Mouse (Mus musculus): Measurements from ENCODE around the gene Rfx4. TPM values are rescaled to one million over a fixed set of nuclear protein-coding genes. Genes with fewer than 3 reads are reported as not detected.

Gene Rfx4
- total RNA-seq, 2 experiments from 2014 or later = not detected

DNA sequence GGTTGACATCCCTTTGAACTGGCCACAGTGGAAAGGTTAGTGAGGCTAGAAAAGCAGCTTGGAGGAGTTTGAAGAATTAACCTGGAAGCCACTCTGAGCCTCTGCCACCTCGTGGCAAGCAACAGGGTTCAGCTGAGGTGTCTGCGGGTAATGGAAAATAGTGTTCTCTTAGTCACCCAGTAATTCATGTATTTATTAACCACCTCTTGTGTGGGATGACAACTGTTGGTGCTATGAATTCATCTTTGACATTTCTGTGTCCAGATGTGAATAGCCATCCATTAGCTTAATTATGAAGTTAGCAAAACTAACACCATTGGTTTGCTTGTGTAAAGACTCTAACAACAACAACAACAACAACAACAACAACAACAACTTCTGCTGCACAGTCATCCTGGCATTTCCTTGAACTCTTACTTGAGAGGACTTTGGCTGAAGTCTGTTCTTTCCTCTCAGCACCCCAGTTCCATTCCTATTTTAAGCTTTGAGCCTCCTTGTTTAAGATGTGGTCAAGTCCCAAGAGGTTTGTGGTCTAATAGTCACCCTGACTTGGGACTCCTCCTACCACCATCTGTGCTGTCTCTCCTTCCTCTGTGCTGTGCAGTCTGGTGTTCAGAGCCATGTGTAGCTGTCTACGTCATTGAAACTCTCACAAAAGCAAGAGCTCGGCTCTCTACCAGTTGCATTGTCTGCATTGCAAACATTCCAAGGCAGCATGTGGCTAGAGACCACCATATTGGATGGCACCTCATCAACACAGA is 60.0 kb downstream of the Rfx4 start:
- no peak for DNase-seq

DNA sequence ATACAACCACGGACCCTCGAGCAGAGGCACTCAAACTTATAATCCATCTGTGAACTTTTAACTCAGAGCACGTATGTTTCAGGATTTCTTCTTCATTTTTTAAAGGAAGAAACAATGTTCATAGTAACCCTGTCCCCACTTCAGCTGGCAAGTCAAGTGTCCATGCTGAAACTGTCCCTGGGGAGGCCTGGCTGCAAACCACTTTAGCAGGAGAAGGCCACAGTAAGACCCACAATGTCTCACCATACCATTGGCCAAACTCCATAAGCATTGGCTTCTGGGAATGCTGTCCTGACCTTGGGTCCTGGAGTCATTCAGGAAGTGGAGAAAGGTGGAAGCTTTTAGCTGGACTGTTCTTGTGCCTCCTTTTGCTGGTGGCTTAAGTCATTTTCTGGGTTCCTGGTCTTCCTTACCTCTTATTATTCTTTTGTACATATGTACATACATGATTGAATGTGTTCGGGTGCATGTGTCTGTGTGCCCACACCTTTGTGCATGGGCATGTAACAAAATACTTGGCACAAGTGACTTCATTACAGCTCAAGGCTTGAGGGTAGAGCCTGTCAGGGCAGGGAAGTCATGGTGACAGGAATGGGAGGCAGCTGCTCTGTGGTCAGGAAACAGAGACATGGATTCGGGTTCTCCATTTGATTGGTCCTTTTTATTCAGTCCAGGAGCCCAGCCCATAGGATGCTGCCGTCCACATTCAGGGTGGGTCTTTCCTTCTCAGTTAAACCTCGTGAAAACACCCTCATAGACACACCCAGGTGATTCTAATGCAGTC is 61.4 kb downstream of the Rfx4 start:
- DNase-seq = no peak

DNA sequence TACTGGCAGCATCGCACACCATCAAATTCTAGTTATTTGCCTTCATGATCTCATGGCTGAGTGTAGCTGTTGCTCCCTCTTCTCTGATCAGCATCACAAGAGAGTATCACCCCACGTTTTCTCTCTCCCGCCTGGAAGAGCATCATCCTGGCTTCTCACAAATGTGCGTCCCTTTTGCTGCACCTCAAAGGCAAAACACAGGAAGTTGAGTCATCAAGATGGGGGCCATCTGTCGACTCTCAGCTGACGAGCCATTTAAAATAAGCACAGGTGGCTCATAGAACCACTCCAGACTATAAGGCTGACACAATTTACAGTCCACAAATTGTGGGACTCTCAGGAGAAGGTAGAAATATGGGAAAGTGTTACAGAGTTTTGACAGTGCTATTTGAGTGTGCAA is 63.8 kb downstream of the Rfx4 start:
- DNase-seq = no peak

DNA sequence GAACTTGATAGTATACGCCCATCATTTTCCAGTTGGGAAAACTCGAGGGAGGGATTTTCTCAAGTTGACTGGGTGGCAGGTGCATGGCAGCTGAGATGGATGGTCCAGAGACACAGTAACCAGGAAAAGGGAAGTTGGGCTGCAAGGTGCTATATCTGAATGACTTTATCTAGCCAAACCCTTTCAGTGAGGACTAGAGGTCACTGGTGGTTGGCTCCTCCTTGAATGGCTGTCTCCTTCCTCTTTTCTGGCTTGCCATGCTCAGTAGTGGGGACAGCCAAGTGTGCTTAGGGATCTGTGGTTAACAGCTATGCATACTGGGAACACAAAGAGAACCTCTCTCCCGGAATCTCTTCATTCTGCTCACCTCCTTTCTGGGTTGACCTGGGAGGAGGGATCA is 64.4 kb downstream of the Rfx4 start:
- DNase-seq = no peak

DNA sequence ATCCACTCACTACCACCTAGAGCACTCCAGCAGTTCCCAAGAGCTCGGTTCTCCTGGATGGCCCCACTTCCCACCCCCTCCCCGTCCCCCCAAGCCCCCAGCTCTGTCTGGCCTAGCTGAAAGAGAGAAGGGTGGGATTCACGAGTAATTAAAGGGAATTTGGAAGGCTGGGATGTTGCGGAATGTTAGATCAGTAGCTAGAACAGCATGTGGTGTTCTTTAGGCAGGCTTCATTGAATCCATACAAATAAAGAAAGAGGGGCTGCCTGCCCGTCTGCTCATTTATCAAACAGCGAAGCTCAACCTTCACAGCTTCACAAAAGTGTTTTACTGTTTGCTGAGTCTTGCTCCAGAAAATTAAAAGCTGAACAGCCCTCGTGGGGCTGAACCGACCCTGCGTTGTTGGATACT is 66.9 kb downstream of the Rfx4 start:
- no peak for DNase-seq

DNA sequence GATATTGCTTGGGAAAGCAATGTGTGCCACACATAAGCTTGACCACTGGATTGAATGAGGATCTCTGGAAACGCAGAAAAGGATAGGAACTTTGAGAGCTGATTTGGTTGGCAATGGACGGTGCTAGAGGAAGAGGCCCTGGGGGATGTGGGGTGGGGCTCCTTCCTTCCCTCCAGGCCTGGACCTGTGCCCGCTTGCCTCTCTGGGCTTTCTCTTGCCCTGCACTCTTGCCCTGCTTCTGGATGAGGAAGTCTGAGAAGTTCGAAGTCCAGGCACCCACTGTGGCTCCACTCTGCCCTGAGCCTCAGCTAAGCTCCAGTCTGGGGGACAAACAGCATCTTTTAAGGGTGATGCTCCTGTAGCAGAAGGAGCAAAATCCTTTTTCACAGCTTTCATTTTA is 67.8 kb downstream of the Rfx4 start:
- DNase-seq = peak; percentile 22

DNA sequence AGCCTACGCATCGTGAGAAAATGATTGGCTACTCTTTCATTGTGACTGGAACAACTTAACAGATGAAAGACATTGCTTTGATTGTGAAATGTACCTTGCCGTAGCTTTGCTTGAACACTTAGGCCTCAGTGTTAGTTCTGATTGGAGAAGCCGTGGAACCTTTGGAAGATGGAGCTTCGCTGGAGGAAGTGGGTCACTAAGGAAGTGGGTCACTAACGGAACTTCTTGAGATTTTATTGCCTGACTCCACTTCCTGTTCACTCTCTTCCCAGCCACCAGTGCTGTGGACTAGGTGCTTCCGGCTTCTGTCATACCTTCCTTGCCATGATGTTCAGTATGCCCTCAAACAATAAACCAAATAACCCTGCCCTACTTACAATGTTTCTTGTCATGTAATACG is 73.1 kb downstream of the Rfx4 start:
- no peak for DNase-seq

DNA sequence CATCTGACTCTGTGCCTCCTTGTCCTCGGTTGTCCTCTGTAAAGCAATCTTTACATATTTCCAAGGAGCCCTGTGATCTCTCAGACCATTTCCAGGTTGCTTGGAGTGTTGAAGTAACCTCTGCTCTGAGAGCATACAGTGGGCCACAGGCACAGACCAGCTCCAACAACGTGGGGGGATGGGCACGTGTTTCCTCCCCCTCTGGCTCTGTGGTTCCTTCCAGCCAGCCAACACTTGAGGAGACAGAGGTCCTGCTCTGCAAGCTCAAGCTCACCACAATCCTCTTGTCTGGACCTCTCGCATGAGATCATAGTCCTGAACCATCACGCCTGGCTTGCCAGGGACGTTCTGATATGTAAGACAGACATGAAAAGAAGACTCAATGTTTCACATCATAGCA is 79.7 kb downstream of the Rfx4 start:
- DNase-seq = no peak

DNA sequence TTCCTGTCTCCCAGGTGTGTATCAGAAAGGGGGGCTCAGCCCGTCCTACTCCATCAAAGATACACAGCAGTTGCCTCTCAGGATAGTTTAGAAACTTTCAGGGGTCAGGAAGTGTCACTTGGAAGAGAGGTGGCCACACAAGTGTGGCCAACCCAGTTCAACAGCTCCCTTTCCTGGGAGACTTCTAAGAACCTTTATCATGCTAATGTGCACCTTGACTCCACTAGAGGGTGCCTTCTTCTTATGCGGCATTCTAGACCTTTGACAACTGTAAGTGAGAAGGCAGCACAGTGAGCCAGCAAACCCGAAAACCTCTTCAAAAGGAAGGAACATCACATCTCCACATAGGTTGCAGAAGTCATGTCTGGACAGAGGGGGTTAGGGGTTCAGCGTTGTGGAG is 80.2 kb downstream of the Rfx4 start:
- no peak for DNase-seq

DNA sequence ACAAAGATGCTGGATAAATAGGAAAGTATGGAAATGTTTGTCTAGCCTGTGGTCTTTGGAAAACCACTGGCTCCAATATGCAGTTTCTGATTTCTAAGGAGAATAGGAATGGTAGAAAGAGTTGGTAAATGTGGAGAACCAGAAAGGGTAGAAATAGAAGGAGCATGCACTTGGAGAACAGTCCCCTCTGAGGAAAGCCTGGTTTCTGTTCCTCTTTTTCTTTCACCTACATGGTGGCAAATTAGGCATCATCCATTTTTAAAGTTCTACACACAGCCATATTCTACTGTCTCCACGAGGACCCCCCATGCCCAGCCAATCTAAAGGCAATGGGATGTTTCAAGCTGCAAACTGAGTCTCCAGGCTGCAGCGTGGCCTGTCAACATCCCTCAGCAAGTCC is 81.5 kb downstream of the Rfx4 start:
- no peak for DNase-seq

DNA sequence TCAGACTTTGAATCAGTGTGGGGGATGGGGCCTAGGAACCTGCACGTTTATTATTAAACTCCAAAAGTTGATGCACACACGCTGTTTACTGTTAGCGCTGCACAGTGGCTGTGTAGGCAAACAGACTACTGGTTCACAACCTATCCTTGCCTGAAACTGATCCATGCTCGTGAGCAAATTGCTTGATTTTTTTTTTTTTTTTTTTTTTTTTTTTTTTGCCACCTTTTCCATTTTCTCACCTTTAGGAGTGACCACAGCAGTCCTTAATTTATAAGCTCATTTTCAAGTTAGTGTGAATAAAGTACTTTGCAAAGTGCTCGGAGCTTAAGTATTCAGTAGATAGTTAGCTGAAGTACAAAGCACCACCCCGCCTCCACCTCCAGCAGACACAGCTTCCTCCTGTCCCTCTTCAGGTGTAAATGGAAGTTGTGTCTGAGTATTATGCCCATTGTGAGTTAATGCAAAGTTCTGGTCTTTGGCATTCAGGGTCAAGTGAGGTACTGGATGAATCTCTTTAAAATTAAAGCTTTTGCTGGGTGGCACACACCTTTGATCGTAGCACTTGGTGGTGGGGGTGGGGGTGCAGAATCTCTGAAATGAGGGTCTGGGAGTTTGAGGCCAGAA is 83.1 kb downstream of the Rfx4 start:
- DNase-seq = no peak

DNA sequence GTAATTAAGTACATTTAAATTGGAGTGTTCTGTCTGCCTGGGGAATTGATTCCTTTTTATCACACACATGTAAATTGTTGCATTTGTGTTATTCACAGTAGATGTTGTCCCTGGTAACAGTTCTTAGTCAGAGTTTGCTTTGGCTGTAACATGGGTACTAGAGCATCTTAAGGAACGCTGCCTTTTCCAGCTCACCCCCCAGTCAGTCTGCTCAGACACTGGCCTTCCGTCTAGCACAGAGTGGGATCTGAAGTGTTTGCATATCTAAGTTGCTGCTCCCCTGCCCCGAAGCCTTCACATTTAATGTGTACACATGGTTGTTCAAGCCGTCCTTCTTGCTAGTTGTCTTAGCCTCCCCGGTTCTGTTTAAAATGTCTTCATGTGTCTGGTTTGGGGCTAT is 90.8 kb downstream of the Rfx4 start:
- no peak for DNase-seq

DNA sequence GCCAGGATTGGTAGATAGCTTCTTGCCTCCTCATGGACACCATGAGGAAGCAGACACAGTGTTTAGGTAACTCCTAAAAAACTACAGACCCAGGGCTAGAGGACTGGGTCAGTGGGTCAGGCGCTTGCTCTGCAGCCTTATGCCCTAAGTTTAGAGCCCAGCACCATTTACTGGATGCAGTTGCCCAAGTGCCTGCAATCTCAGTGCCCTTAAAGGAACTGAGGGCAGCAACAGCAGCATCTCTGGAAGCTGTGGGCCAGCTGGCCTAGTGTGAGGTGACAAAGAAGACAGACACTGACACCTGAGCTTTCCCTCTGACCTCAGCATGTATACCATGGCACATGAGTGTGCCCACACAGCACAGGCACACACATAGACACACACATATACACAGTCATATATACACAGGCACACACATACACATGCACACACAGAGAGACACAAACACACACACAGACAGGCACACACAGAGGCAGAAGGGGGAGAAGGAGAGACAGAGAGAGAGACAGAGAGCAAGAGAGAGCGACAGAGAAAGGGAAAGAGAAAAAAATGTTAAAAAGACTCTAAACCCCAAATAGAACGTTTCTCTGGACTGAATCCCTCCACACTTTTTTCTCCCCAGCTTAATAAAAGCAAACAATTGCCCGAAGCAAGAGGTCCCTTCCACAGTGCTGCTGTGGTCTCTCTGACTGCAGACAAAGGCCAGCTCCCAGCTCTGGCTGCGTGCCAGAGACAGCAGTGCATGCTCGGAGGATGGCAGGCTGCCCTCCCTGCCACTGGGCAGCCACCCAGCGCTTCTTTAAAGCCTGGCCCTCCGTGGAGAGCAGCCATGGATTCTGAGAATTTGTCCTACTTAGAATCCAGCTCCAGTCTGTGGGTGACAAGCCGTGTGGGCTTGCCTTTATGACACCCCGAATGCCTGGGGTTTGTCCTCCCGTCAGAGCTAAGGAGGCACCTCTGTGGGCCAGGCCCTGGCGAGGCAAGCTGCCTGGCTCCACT is 96.4 kb downstream of the Rfx4 start:
- DNase-seq = peak; percentile 71

DNA sequence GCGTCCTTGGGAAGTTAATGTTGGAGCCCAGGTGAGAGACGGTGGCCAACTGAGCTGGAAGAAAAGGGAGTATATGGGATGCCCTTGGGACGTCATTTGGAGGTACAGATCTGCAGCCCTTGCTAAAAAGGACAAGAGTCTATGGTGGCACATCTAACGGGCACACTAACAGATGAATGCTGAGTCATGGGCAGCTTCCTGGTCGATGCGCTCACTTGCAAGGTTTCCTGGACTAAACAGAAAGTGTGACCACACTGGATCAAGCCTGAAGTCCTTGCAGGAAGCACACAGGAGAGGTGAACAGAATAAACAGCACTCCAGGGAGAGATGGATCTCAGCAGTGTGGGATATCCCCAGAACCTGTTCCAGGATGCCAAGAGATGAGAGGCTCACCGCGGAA is 98.2 kb downstream of the Rfx4 start:
- no peak for DNase-seq

DNA sequence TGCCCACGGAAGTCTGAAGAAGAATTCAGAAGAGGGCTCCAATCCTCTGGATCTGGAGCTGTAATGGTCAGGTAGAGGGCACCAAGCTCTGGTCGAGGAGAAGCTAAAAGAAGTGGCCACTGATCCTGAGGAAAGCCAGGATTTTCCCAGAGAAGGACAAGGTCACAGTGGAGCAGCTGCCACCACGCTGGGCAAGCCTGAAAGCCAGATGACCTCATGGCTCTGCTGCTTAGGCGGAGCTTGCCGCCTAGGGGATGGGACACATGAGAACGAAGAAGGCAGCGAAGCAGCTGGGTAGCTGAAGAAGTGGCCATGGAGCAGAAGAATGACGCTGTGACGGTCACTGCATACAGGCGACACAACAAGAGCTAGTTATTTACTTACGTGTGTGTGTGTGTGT is 99.6 kb downstream of the Rfx4 start:
- no peak for DNase-seq

DNA sequence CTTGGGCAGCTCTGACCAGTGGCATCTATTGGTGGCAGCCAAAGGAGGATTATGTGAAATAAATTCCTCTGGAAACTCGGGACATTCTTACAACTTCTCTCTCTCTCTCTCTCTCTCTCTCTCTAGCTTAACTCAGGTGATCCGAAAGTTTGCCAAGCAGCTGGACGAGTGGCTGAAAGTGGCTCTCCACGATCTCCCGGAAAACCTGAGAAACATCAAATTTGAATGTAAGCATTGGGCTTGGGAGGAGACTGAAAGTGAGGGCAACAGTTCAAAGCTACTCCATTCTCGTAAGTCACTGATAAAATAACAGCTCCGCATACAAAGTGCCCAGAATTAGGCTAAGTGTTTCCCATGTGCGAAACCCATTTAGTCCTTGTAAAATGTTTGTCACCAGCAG is 102.5 kb downstream of the Rfx4 start:
- no peak for DNase-seq

DNA sequence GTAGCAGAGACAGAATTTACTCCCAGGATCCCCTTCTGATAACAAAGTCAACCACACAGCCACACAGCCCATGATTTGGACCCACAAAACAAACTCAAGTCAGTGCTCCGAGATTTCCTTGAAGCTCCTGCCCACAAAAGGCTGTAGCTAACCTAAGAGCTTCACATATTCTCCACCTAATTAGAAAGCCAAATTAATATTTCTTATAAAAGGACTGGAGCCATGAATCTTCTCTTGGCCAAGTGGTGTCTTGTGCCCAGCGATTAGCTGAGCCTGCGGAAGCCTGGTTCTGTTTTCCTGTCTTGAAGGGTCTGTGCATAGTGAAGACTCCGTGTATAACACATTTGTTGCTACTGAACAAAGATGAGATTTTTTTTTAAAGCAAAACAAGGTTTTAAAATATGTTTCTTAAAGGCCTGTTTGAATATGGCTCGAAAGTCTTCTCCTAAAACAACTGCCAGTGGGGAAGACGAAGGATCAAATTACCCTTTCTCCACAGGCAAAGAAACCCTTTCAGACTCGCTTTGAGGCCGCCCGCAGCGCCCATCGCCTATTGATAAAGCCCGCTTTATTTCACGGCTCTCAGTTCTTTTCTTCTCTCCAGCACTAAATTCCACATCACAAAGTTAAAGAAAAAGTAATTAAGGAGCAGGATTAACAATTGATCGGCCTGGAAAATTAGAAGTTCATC is 103.1 kb downstream of the Rfx4 start:
- no peak for DNase-seq

DNA sequence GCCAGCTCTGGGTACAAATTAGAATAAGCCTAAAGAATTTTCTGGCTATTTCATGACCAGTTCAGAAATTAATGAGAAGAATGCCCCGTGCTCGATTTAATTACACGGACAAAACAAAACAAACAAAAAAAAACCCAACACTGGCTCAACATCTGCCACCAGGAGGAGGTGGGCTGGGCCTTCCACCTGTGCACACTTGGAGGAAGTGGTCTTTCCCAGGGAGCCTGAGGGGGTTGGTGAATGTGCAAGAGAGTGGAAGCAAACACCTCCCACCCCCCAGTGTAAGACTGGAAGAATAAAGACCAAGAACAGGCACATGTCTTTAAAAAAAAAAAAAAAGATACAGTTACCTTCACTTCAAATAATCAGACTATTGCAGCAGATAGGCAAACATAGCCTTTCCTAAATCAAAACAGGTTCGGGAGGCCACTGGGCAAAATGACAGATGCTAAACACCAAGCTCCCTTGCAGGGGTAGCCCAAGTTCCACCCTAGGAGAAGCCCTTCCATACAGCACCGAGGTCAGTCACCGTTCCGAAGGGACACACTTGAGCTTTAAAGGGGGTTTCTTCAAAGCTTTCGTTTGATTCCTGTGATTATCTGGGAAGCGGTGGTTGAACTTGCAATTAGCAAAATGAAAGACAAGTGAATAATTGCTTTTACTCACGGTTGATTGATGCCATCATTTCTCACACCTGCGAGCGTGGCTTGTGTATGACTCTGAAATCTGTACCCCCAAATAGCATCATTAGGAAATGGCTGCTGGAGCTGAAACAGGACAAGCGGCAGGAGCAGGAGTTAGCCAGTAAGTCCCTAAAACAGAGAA is 103.9 kb downstream of the Rfx4 start:
- no peak for DNase-seq

DNA sequence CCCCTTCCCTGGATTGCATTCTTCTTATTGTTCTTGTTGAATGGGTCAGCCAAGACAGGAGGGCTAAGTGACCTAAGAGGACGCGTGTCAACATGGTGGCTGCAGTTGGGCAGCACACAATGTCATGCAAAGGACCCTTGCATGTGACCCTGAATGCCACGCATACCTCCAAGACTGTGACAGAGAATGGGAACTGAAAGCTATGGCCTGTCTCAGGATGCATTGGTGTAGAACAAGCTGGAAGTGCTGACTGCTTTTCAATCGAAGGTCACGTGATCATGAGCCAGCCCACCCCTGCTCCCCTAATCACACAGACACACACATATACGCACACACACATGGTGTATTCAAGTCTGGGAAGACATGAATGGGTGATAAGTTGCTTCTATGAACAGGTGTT is 107.6 kb downstream of the Rfx4 start:
- DNase-seq = no peak

DNA sequence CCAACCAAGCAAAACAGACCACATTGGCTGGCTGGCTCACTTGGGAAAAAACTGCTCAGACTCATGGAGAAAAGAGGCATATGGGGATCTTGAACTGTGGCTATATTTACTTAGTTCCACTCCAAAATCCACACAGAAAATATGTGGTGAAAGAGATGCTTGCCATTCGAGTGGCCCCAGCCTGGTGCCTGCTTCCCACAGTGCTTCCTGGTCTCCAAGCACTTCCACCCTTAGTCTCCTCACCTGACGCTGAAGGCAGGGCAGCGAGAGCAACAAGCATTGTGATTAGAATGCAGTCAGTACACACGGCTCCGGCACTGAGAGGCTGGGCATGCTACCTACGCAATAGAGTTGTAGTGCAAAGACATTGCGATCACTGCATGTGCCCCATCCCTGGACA is 111.7 kb downstream of the Rfx4 start:
- no peak for DNase-seq

DNA sequence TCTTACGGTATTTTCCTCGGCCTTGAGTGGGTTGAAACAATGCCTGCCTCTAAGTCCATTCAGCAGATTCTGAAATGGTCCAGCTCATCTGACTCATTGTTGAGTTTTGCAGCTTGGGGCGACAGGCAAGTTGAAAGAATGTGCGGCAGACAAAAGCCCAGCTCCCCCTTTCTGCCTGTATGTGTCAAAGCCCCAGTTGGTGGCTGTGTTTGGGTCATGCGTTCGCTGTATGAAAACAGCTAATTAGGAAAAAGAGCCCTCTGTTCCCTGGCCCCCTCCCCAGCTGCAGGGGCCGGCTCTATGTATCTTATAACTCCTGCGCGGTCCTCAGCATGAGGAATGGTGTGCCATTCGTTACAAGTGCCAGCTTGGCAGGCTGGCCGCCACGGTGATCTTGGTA is 115.4 kb downstream of the Rfx4 start:
- DNase-seq = no peak

Measured in gastrocnemius, postnatal 25 days (tissue).